Mouse (Mus musculus) heart, postnatal 0 days (tissue): ENCODE results near the gene Kifc5b.

Experiments
- CTCF ChIP-seq: IDR thresholded peaks from 2 replicates; pipeline ENCODE4 v1.5.1; 2016; ENCODE audit warnings: antibody characterized with exemption, control low read depth, low read depth
- EP300 ChIP-seq: IDR thresholded peaks from 2 replicates; pipeline ENCODE4 v1.6.1; 2016; ENCODE audit warnings: antibody characterized with exemption, low read depth

- no peak for TF ChIP-seq CTCF
- TF ChIP-seq EP300 = no peak
Measured at GRCm38 (mm10) chr17:26947231-26948100, 30.6 kb downstream of the Kifc5b start.
